Comparison of ENCODE assay signal across 8 mouse cellular contexts in genomic region chr1:97768089-97768488, GRCm38 (mm10). TPM values are rescaled to one million over a fixed set of nuclear protein-coding genes. Genes with fewer than 3 reads are reported as not detected.
DNase-seq lines count a peak whose midpoint lies in the region; ATAC-seq lines count a peak whose summit lies in the region.

No protein-coding gene starts in this region.

- no peaks in the 10 kb centered on the region for H3K9me3 ChIP-seq in kidney, embryonic 16.5 days (ENCODE audit: low read length)
- H3K9me3 ChIP-seq in embryonic facial prominence, embryonic 11.5 days (replicated peaks; ENCODE audit: control insufficient read depth, low read length) = no peaks in the 10 kb centered on the region
- no peaks in the 10 kb centered on the region for H3K9me3 ChIP-seq in hindbrain, embryonic 16.5 days (ENCODE audit: control insufficient read depth, low read length)
- no peaks in the 10 kb centered on the region for H3K9me3 ChIP-seq in midbrain, embryonic 16.5 days (replicated peaks; ENCODE audit: control insufficient read depth, low read length, poor library complexity, severe bottlenecking)

- no peak overlapping the region for H3K27ac ChIP-seq in kidney, embryonic 16.5 days (ENCODE audit: low read length)
- H3K27ac ChIP-seq in embryonic facial prominence, embryonic 11.5 days (replicated peaks; ENCODE audit: low read depth, low read length) = no peak overlapping the region
- H3K27ac ChIP-seq in hindbrain, embryonic 16.5 days (ENCODE audit: low read depth, low read length) = no peak overlapping the region
- no peak overlapping the region for H3K27ac ChIP-seq in midbrain, embryonic 16.5 days (ENCODE audit: low read length)

- no peak overlapping the region; the same call in 1 of the 2 replicates for H3K4me3 ChIP-seq in kidney, embryonic 16.5 days (ENCODE audit: low read length)
- H3K4me3 ChIP-seq in embryonic facial prominence, embryonic 11.5 days (ENCODE audit: low read depth, low read length) = no peak overlapping the region
- H3K4me3 ChIP-seq in hindbrain, embryonic 16.5 days (ENCODE audit: low read length) = peak overlapping the region; percentile 70
- H3K4me3 ChIP-seq in midbrain, embryonic 16.5 days (ENCODE audit: low read depth, low read length) = peak overlapping the region; percentile 72

- no peaks in the 10 kb centered on the region for H3K36me3 ChIP-seq in kidney, embryonic 16.5 days (ENCODE audit: insufficient read depth, low read length)
- H3K36me3 ChIP-seq in embryonic facial prominence, embryonic 11.5 days (replicated peaks; ENCODE audit: control insufficient read depth, insufficient read depth, low read depth, low read length) = no peaks in the 10 kb centered on the region
- no peaks in the 10 kb centered on the region for H3K36me3 ChIP-seq in hindbrain, embryonic 16.5 days (ENCODE audit: control insufficient read depth, insufficient read depth, low read length)
- H3K36me3 ChIP-seq in midbrain, embryonic 16.5 days (ENCODE audit: control insufficient read depth, insufficient read depth, low read length) = no peaks in the 10 kb centered on the region

- DNase-seq in kidney, adult 9 months = no peak
- DNase-seq in embryonic facial prominence, embryonic 11.5 days (ENCODE audit: low spot score) = peak; percentile 9
- DNase-seq in frontal cortex, postnatal 14 days (ENCODE audit: low spot score in 2 of 2) = no peak
- no peak for DNase-seq in gastrocnemius, postnatal 10 days
- no peak for DNase-seq in ovary, postnatal 10 days (ENCODE audit: low spot score)

- WGBS in kidney, embryonic 16.5 days = 81% methylated on average over 2 of the region's 2 CpGs
- WGBS in embryonic facial prominence, embryonic 11.5 days = 80% methylated on average over 2 of the region's 2 CpGs
- 81% methylated on average over 2 of the region's 2 CpGs for WGBS in hindbrain, embryonic 16.5 days
- WGBS in midbrain, embryonic 16.5 days = 87% methylated on average over 2 of the region's 2 CpGs

- H3K27me3 ChIP-seq in kidney, embryonic 16.5 days (ENCODE audit: insufficient read depth, low read length) = no peaks in the 10 kb centered on the region
- H3K27me3 ChIP-seq in embryonic facial prominence, embryonic 11.5 days (ENCODE audit: control insufficient read depth, insufficient read depth, low read length) = no peaks in the 10 kb centered on the region
- no peaks in the 10 kb centered on the region for H3K27me3 ChIP-seq in hindbrain, embryonic 16.5 days (replicated peaks; ENCODE audit: control insufficient read depth, insufficient read depth, low read length)
- H3K27me3 ChIP-seq in midbrain, embryonic 16.5 days (ENCODE audit: control insufficient read depth, insufficient read depth, low read depth, low read length) = no peaks in the 10 kb centered on the region

- ATAC-seq in kidney, embryonic 16.5 days (ENCODE audit: low FRiP score, low TSS enrichment) = no peak
- ATAC-seq in embryonic facial prominence, embryonic 11.5 days (replicated peaks; ENCODE audit: insufficient number of reproducible peaks, low FRiP score, low TSS enrichment, low read depth) = no peak
- no peak for ATAC-seq in hindbrain, embryonic 16.5 days
- no peak for ATAC-seq in midbrain, embryonic 16.5 days

- H3K4me1 ChIP-seq in kidney, embryonic 16.5 days (ENCODE audit: insufficient read depth, low read length) = peaks cover 16% of the 10 kb centered on the region
- no peaks in the 10 kb centered on the region for H3K4me1 ChIP-seq in embryonic facial prominence, embryonic 11.5 days (ENCODE audit: control insufficient read depth, insufficient read depth, low read length)
- H3K4me1 ChIP-seq in hindbrain, embryonic 16.5 days (ENCODE audit: control insufficient read depth, insufficient read depth, low read depth, low read length) = peaks cover 18% of the 10 kb centered on the region
- H3K4me1 ChIP-seq in midbrain, embryonic 16.5 days (ENCODE audit: control insufficient read depth, insufficient read depth, low read length) = peaks cover 29% of the 10 kb centered on the region

- no peak overlapping the region for H3K9ac ChIP-seq in kidney, embryonic 16.5 days (replicated peaks; ENCODE audit: low read length)
- H3K9ac ChIP-seq in embryonic facial prominence, embryonic 11.5 days (replicated peaks; ENCODE audit: low read length) = no peak overlapping the region
- H3K9ac ChIP-seq in hindbrain, embryonic 16.5 days (ENCODE audit: low read depth, low read length) = no peak overlapping the region; the same call in 1 of the 2 replicates
- H3K9ac ChIP-seq in midbrain, embryonic 16.5 days (ENCODE audit: low read depth, low read length) = no peak overlapping the region

- peak overlapping the region; percentile 81 for H3K4me2 ChIP-seq in kidney, embryonic 16.5 days (replicated peaks; ENCODE audit: low read depth, low read length)
- H3K4me2 ChIP-seq in embryonic facial prominence, embryonic 11.5 days (ENCODE audit: low read depth, low read length) = no peak overlapping the region
- peak overlapping the region; percentile 62 for H3K4me2 ChIP-seq in hindbrain, embryonic 16.5 days (ENCODE audit: low read length)
- peak overlapping the region; percentile 81 for H3K4me2 ChIP-seq in midbrain, embryonic 16.5 days (ENCODE audit: low read length)

RNA-seq across cellular contexts. Expression of gene Gin1, which starts 1.9 kb away (rescaled TPM):
- 17.3 and 17.7 TPM in 2 replicates for polyA plus RNA-seq in kidney, embryonic 16.5 days (2015; fragmentation: Nextera tagmentation; extraction: Ambion mirVana)
- 12.9 and 13.9 TPM in 2 replicates for polyA plus RNA-seq in embryonic facial prominence, embryonic 11.5 days (2014; fragmentation: Nextera tagmentation; extraction: Ambion mirVana)
- 14.0 TPM in 2 replicates for polyA plus RNA-seq in hindbrain, embryonic 16.5 days (2015; fragmentation: Nextera tagmentation; extraction: Ambion mirVana)
- polyA plus RNA-seq in midbrain, embryonic 16.5 days (2015; fragmentation: Nextera tagmentation; extraction: Ambion mirVana) = 13.5 and 16.8 TPM in 2 replicates
- total RNA-seq in gastrocnemius, postnatal 10 days (2021) = 1 to 10 TPM; 3.5 to 4.9 TPM

RNA-seq across cellular contexts. Expression of gene Ppip5k2, which starts 2.1 kb away (rescaled TPM):
- polyA plus RNA-seq in kidney, embryonic 16.5 days (2015; fragmentation: Nextera tagmentation; extraction: Ambion mirVana) = 30.3 and 35.1 TPM in 2 replicates
- polyA plus RNA-seq in embryonic facial prominence, embryonic 11.5 days (2014; fragmentation: Nextera tagmentation; extraction: Ambion mirVana) = 49.6 and 52.0 TPM in 2 replicates
- 45.5 and 50.6 TPM in 2 replicates for polyA plus RNA-seq in hindbrain, embryonic 16.5 days (2015; fragmentation: Nextera tagmentation; extraction: Ambion mirVana)
- 62.8 and 70.1 TPM in 2 replicates for polyA plus RNA-seq in midbrain, embryonic 16.5 days (2015; fragmentation: Nextera tagmentation; extraction: Ambion mirVana)
- 1 to 10 TPM; 4.9 to 8.0 TPM for total RNA-seq in gastrocnemius, postnatal 10 days (2021)

Comparison
In these comparisons a context has a peak if more than half of its experiments do, and no peak if none do; other contexts are left out.
1. H3K4me3 ChIP-seq: peak in hindbrain, embryonic 16.5 days (single experiment) and midbrain, embryonic 16.5 days (single experiment); none in kidney, embryonic 16.5 days (single experiment) and embryonic facial prominence, embryonic 11.5 days (single experiment).